In the genomic region with DNA sequence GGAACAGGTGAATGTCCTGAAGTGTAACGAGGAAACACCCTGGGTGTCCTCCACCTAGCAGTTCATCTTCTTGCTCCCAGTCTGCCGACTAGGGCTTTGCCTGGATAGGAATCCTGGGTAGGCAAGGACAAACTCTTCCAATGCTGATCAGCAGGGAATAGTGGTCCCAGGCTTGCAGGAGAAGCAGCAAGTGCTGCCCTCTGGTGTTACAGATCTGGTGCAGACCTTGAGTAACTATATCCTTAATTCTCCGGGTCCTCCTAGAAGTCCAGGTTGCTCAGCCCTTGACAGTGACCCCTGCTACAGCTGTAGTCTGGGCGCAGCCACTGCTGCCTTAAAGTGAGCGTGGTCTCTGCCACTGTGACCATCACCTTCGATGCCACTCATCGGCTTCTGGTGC, we compare ENCODE assay signal across 8 mouse cellular contexts. TPM values are rescaled to one million over a fixed set of nuclear protein-coding genes. Genes with fewer than 3 reads are reported as not detected.
DNase-seq lines count a peak whose midpoint lies in the region; ATAC-seq and TF ChIP-seq lines count a peak whose summit lies in the region.

No protein-coding gene starts in this region.

- peak; percentile 34 for TF ChIP-seq RAD21 in CH12.LX (IDR thresholded peaks at IDR 0.05; ENCODE audit: low read depth, low read length)

- H3K79me2 ChIP-seq in CH12.LX (replicated peaks; ENCODE audit: control insufficient read depth, extremely low read depth, insufficient read depth, poor library complexity, severe bottlenecking): no peaks in the 10 kb centered on the region

- H3K4me1 ChIP-seq in CH12.LX (ENCODE audit: control insufficient read depth in 1 of 2, insufficient read depth in 2 of 2): no peaks in the 10 kb centered on the region
- no peaks in the 10 kb centered on the region for H3K4me1 ChIP-seq in cortical plate, adult 2 months (ENCODE audit: control insufficient read depth, insufficient read depth, low read length)
- H3K4me1 ChIP-seq in heart, embryonic 16.5 days (ENCODE audit: control insufficient read depth, insufficient read depth, low read length): no peaks in the 10 kb centered on the region

- H3K4me2 ChIP-seq in CH12.LX (ENCODE audit: insufficient read depth, low read depth, poor library complexity, severe bottlenecking): no peak overlapping the region
- no peak overlapping the region for H3K4me2 ChIP-seq in heart, embryonic 16.5 days (ENCODE audit: low read depth, low read length)

- no peak for TF ChIP-seq POLR2A in CH12.LX (IDR thresholded peaks at IDR 0.05; ENCODE audit: low read depth, low read length)
- TF ChIP-seq POLR2A in cortical plate, adult 2 months (IDR thresholded peaks at IDR 0.05; ENCODE audit: extremely low read depth, insufficient read depth, low read length): no peak

- DNase-seq in CH12.LX (ENCODE audit: extremely low read depth) (no peak), NIH3T3 (ENCODE audit: low read depth) (peak; percentile 75)
- peak; percentile 69 to 81 for DNase-seq in layer of hippocampus, adult 2 months (ENCODE audit: low spot score in 2 of 2)
- peak; percentile 30 for DNase-seq in skeletal muscle tissue, adult 2 months (ENCODE audit: low read depth, low spot score)

- no peak for TF ChIP-seq EP300 in CH12.LX (IDR thresholded peaks at IDR 0.05; ENCODE audit: low read length)

- TF ChIP-seq CTCF in CH12.LX (conservative IDR thresholded peaks at IDR 0.05 in 1 of 2, IDR thresholded peaks at IDR 0.05 in 1 of 2; ENCODE audit: low read depth in 2 of 2, low read length in 2 of 2): peak in 1 of 2 experiments; percentile 65; a peak in 2 of 4 replicates
- TF ChIP-seq CTCF in cortical plate, adult 2 months (IDR thresholded peaks at IDR 0.05; ENCODE audit: extremely low read depth, insufficient read depth, low read length): peak; percentile 91
- TF ChIP-seq CTCF in layer of hippocampus, adult 2 months (conservative IDR thresholded peaks at IDR 0.05): peak; percentile 91

- dilution Hi-C loops in CH12.LX (cut with MboI; ENCODE audit: extremely low pct_ligation_motif_present, extremely low pct_unique_long_range_greater_than_20kb, low sequenced_read_pairs): no loop called here

- H3K36me3 ChIP-seq in CH12.LX (replicated peaks in 1 of 2; ENCODE audit: control insufficient read depth in 1 of 2, insufficient read depth in 1 of 2, low read length in 1 of 2): no peaks in the 10 kb centered on the region
- no peaks in the 10 kb centered on the region for H3K36me3 ChIP-seq in heart, embryonic 16.5 days (ENCODE audit: control insufficient read depth, insufficient read depth)

- H3K27me3 ChIP-seq in CH12.LX (replicated peaks): peaks cover 77% of the 10 kb centered on the region
- H3K27me3 ChIP-seq in heart, embryonic 16.5 days (ENCODE audit: control insufficient read depth, insufficient read depth, low read length): peaks cover 11% of the 10 kb centered on the region; the same call in 1 of the 2 replicates

- in situ Hi-C loops in CH12.LX (cut with MboI; ENCODE audit: low pct_ligation_motif_present, low pct_unique_long_range_greater_than_20kb, low sequenced_read_pairs): loop anchor here (5.0 kb wide), 1 partner anchor 73 kb away; no protein-coding TSS in a partner anchor

- no peak overlapping the region for H3K27ac ChIP-seq in CH12.LX (ENCODE audit: insufficient read depth, low read depth)
- no peak overlapping the region for H3K27ac ChIP-seq in cortical plate, adult 2 months (ENCODE audit: insufficient read depth, low read length)
- no peak overlapping the region for H3K27ac ChIP-seq in heart, embryonic 16.5 days (ENCODE audit: low read length)
- no peak overlapping the region for H3K27ac ChIP-seq in layer of hippocampus, adult 2 months

- H3K9ac ChIP-seq in CH12.LX (ENCODE audit: insufficient read depth, low read depth): no peak overlapping the region
- no peak overlapping the region for H3K9ac ChIP-seq in heart, embryonic 16.5 days (ENCODE audit: low read length)

- 0 out of 2 replicates have a peak, but pooled peaks have one; percentile 37 for ATAC-seq in heart, embryonic 16.5 days (replicated peaks; ENCODE audit: extremely low read depth, insufficient read depth, low FRiP score)
- peak; percentile 73 for ATAC-seq in megakaryocyte progenitor cell, adult 5-6 weeks (replicated peaks; ENCODE audit: poor library complexity)
- ATAC-seq in monocyte, adult 5-6 weeks (replicated peaks; ENCODE audit: insufficient number of reproducible peaks, low FRiP score, low TSS enrichment, poor library complexity, severe bottlenecking): no peak

- H3K9me3 ChIP-seq in CH12.LX (replicated peaks; ENCODE audit: low read length): no peaks in the 10 kb centered on the region
- H3K9me3 ChIP-seq in heart, embryonic 16.5 days (replicated peaks; ENCODE audit: control insufficient read depth, low read length): no peaks in the 10 kb centered on the region

- H3K4me3 ChIP-seq in CH12.LX (replicated peaks in 1 of 3; ENCODE audit: low read depth in 2 of 3, low read length in 2 of 3, poor library complexity in 1 of 3): no peak overlapping the region
- H3K4me3 ChIP-seq in cortical plate, adult 2 months (ENCODE audit: insufficient read depth, low read length): no peak overlapping the region
- no peak overlapping the region for H3K4me3 ChIP-seq in heart, embryonic 16.5 days (ENCODE audit: low read length)
- no peak overlapping the region for H3K4me3 ChIP-seq in layer of hippocampus, adult 2 months

- WGBS in heart, embryonic 16.5 days: 27% methylated on average over 7 of the region's 7 CpGs

TF ChIP-seq in CH12.LX, 34 proteins besides CTCF, POLR2A, EP300 and RAD21:
- TF ChIP-seq CHD2 (IDR thresholded peaks at IDR 0.05; ENCODE audit: low read length) (no peak), SMC3 (IDR thresholded peaks at IDR 0.05; ENCODE audit: low read depth, low read length) (peak; percentile 73)

RNA-seq across cellular contexts. Expression of a gene that starts 12.7 kb away (rescaled TPM):
- total RNA-seq in CH12.LX (2012; rRNA removed) (0.21 TPM in 1 of 2 replicates, not detected in the other), CH12.LX (2014; rRNA removed) (not detected in 2 replicates)
- polyA plus RNA-seq in CH12.LX (2012; ENCODE audit: insufficient read length, low read depth): not detected in 2 replicates
- polyA plus RNA-seq in cortical plate, adult 2 months (2012; rRNA removed): 11.0 and 12.9 TPM in 2 replicates
- 2.8 and 4.1 TPM in 2 replicates for polyA plus RNA-seq in heart, embryonic 16.5 days (2015; fragmentation: Nextera tagmentation; extraction: Ambion mirVana)
- total RNA-seq in layer of hippocampus, adult 2 months (2021): 1 to 10 TPM; 6.8 to 6.9 TPM
- total RNA-seq in megakaryocyte progenitor cell, adult 5-6 weeks (2015): 1.2 and 2.0 TPM in 2 replicates
- total RNA-seq in megakaryocyte progenitor cell, adult 5-6 weeks (2017): 1.4 and 2.1 TPM in 2 replicates
- 0.53 to 1.3 TPM in 2 of 3 replicates, not detected in the other for total RNA-seq in monocyte, adult 5-6 weeks (2017)

RNA-seq across cellular contexts. Expression of a gene that starts 13.0 kb away (rescaled TPM):
- total RNA-seq in CH12.LX (2012; rRNA removed): not detected in 2 replicates
- not detected in 2 replicates for total RNA-seq in CH12.LX (2014; rRNA removed)
- not detected in 2 replicates for polyA plus RNA-seq in CH12.LX (2012; ENCODE audit: insufficient read length, low read depth)
- 140 and 154 TPM in 2 replicates for polyA plus RNA-seq in cortical plate, adult 2 months (2012; rRNA removed)
- 0.06 and 0.07 TPM in 2 replicates for polyA plus RNA-seq in heart, embryonic 16.5 days (2015; fragmentation: Nextera tagmentation; extraction: Ambion mirVana)
- total RNA-seq in layer of hippocampus, adult 2 months (2021): 100 to 1,000 TPM; 102 to 105 TPM
- not detected in 2 replicates for total RNA-seq in megakaryocyte progenitor cell, adult 5-6 weeks (2015)
- total RNA-seq in megakaryocyte progenitor cell, adult 5-6 weeks (2017): not detected in 2 replicates
- 8.6 to 15.5 TPM (median 9.7 TPM) in 3 replicates for total RNA-seq in monocyte, adult 5-6 weeks (2017)

RNA-seq across cellular contexts. Expression of a gene that starts 48.2 kb away (rescaled TPM):
- 0.08 TPM in 1 of 2 replicates, not detected in the other for total RNA-seq in CH12.LX (2012; rRNA removed)
- total RNA-seq in CH12.LX (2014; rRNA removed): not detected in 2 replicates
- not detected in 2 replicates for polyA plus RNA-seq in CH12.LX (2012; ENCODE audit: insufficient read length, low read depth)
- 10.5 and 10.9 TPM in 2 replicates for polyA plus RNA-seq in cortical plate, adult 2 months (2012; rRNA removed)
- 7.0 and 8.1 TPM in 2 replicates for polyA plus RNA-seq in heart, embryonic 16.5 days (2015; fragmentation: Nextera tagmentation; extraction: Ambion mirVana)
- total RNA-seq in layer of hippocampus, adult 2 months (2021): 10 to 100 TPM; 35.0 to 37.6 TPM
- total RNA-seq in megakaryocyte progenitor cell, adult 5-6 weeks (2015): 3.7 and 4.6 TPM in 2 replicates
- total RNA-seq in megakaryocyte progenitor cell, adult 5-6 weeks (2017): 2.5 and 4.7 TPM in 2 replicates
- total RNA-seq in monocyte, adult 5-6 weeks (2017): 1.4 to 4.4 TPM (median 2.5 TPM) in 3 replicates
